8 mouse cellular contexts compared by ENCODE assay signal in the genomic region with DNA sequence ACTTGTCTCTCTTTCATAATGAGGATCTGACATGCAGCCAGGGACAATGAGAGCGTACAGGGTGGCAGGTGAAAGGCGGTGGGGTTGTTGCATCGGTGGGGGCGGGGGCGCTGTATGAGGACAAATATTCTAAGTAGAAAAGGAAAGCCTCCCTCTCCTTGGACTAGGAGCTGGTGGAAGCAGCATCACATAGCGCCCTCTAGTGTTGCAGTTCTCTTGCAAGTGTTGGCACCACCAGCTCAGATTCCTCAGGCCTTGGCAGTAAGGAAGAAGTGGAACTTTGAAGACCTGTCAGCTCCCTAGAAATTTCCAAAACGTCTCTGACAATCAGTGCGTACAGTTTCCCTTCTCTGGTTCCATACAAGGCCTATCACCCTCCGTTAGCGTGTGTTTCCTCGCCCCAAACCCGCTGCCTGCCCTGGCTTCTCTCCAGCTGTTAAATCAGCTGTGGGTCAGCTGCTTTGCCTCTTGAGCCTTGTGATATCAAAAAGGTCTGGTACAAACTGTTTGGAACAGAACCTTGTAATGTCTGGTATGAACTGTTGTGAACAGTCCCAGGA.
DNase-seq lines count a peak whose midpoint lies in the region.

No protein-coding gene starts in this region.

- peak; percentile 3 for DNase-seq in thymus, postnatal 14 days
- DNase-seq in thymus, adult 18-20 months = no peak
- peak; percentile 66 to 68 for DNase-seq in cerebellum, adult 18-20 months
- peak; percentile 24 for DNase-seq in gastrocnemius, adult 18-20 months (ENCODE audit: low spot score)
- DNase-seq in layer of hippocampus, adult 11-12 months (ENCODE audit: low spot score) = peak; percentile 64
- DNase-seq in lung, postnatal 4 days = peak; percentile 32 to 42
- no peak for DNase-seq in spleen, postnatal 14 days (ENCODE audit: low spot score in 2 of 2)
- no peak for DNase-seq in adipocyte (ENCODE audit: low spot score)

Comparison
In these comparisons a context has a peak if more than half of its experiments do, and no peak if none do; other contexts are left out.
1. DNase-seq: peak in thymus, postnatal 14 days (single experiment), cerebellum, adult 18-20 months (2 of 2), gastrocnemius, adult 18-20 months (single experiment), layer of hippocampus, adult 11-12 months (single experiment) and lung, postnatal 4 days (2 of 2); none in thymus, adult 18-20 months (0 of 2), spleen, postnatal 14 days (0 of 2) and adipocyte (single experiment).